Comparison of ENCODE assay signal across 7 mouse cellular contexts in the genomic region with DNA sequence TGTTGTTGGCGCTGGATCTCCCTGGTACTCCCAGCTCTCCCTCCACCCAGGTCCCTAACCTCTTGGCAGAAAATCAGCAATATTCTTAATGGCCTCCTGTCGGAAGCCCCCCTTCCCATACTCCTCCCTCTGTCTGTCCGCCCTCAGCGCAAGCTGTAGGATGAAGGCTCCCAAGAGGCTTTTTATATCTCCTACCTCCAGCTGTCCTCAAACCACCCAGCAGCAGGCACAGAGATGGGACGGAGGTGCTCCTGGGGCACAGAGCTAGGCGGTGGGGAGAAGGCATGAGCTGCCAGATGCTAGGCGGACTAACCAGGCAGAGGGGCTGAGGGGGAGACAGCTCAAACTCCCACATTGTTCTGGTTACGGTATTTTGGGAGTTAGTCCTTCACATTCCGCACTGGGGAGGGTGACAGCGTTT. TPM values are rescaled to one million over a fixed set of nuclear protein-coding genes. Genes with fewer than 3 reads are reported as not detected.
A peak's percentile ranks its signal among the peaks of the same experiment; 100 is the strongest.
DNase-seq lines count a peak whose midpoint lies in the region; ATAC-seq and TF ChIP-seq lines count a peak whose summit lies in the region.

No protein-coding gene starts in this region.

- H3K4me3 ChIP-seq in lung, adult 2 months (replicated peaks; ENCODE audit: extremely low read depth, low read depth, low read length): peak overlapping the region; percentile 61
- H3K4me3 ChIP-seq in hindbrain, embryonic 10.5 days: peak overlapping the region; percentile 9; the same call in 1 of the 2 replicates
- H3K4me3 ChIP-seq in liver, embryonic 13.5 days (replicated peaks): no peak overlapping the region
- H3K4me3 ChIP-seq in stomach, embryonic 15.5 days (replicated peaks): no peak overlapping the region

- no peak for ATAC-seq in liver, embryonic 13.5 days (ENCODE audit: low read depth)
- no peak for ATAC-seq in stomach, embryonic 15.5 days (ENCODE audit: insufficient read depth, low FRiP score, low read depth)
- ATAC-seq in activated CD4-positive, CD25-positive, alpha-beta regulatory T cell, adult 4 months: no peak
- ATAC-seq in cerebellum, adult (ENCODE audit: insufficient number of reproducible peaks, low FRiP score, low TSS enrichment): no peak

- H3K4me1 ChIP-seq in lung, adult 2 months (ENCODE audit: control insufficient read depth, insufficient read depth, low read length): peaks cover 26% of the 10 kb centered on the region
- peaks cover 89% of the 10 kb centered on the region for H3K4me1 ChIP-seq in hindbrain, embryonic 10.5 days (replicated peaks)
- peaks cover 87% of the 10 kb centered on the region for H3K4me1 ChIP-seq in liver, embryonic 13.5 days (replicated peaks)
- peaks cover 73% of the 10 kb centered on the region for H3K4me1 ChIP-seq in stomach, embryonic 15.5 days

- no peaks in the 10 kb centered on the region for H3K27me3 ChIP-seq in hindbrain, embryonic 10.5 days (ENCODE audit: insufficient read depth, poor library complexity, severe bottlenecking)
- peaks cover 48% of the 10 kb centered on the region for H3K27me3 ChIP-seq in liver, embryonic 13.5 days
- H3K27me3 ChIP-seq in stomach, embryonic 15.5 days (replicated peaks): no peaks in the 10 kb centered on the region

- no peak for TF ChIP-seq POLR2A in lung, adult 2 months (IDR thresholded peaks at IDR 0.05; ENCODE audit: borderline replicate concordance, extremely low read depth, low read depth, low read length)

- 57% methylated on average over 10 of the region's 10 CpGs for WGBS in lung, adult 2 months
- WGBS in hindbrain, embryonic 10.5 days: 71% methylated on average over 10 of the region's 10 CpGs
- WGBS in liver, embryonic 13.5 days (ENCODE audit: insufficient replicate concordance): 50% methylated on average over 10 of the region's 10 CpGs
- 45% methylated on average over 10 of the region's 10 CpGs for WGBS in stomach, embryonic 15.5 days

- no peaks in the 10 kb centered on the region for H3K36me3 ChIP-seq in hindbrain, embryonic 10.5 days
- H3K36me3 ChIP-seq in liver, embryonic 13.5 days: no peaks in the 10 kb centered on the region
- H3K36me3 ChIP-seq in stomach, embryonic 15.5 days: no peaks in the 10 kb centered on the region

- TF ChIP-seq CTCF in lung, adult 2 months (IDR thresholded peaks at IDR 0.05; ENCODE audit: insufficient read depth, low read length): no peak

- no peak overlapping the region for H3K9ac ChIP-seq in liver, embryonic 13.5 days
- H3K9ac ChIP-seq in stomach, embryonic 15.5 days: no peak overlapping the region

- peak overlapping the region; percentile 46 for H3K27ac ChIP-seq in hindbrain, embryonic 10.5 days
- H3K27ac ChIP-seq in liver, embryonic 13.5 days: no peak overlapping the region
- H3K27ac ChIP-seq in stomach, embryonic 15.5 days: no peak overlapping the region

- no peaks in the 10 kb centered on the region for H3K9me3 ChIP-seq in hindbrain, embryonic 10.5 days
- no peaks in the 10 kb centered on the region for H3K9me3 ChIP-seq in liver, embryonic 13.5 days (replicated peaks)
- H3K9me3 ChIP-seq in stomach, embryonic 15.5 days: no peaks in the 10 kb centered on the region

- DNase-seq in lung, adult 2 months: no peak
- no peak for DNase-seq in lung, postnatal 25 days (ENCODE audit: low spot score)
- DNase-seq in hindbrain, embryonic 10.5 days (ENCODE audit: low spot score): no peak
- DNase-seq in liver, embryonic 13.5 days: no peak

- H3K4me2 ChIP-seq in liver, embryonic 13.5 days: peak overlapping the region; percentile 10
- H3K4me2 ChIP-seq in stomach, embryonic 15.5 days: peak overlapping the region; percentile 40

RNA-seq across cellular contexts. Expression of a gene that starts 3.2 kb away (rescaled TPM):
- polyA plus RNA-seq in lung, adult 2 months (2012; rRNA removed): 111 and 113 TPM in 2 replicates
- polyA plus RNA-seq in hindbrain, embryonic 10.5 days (2016; fragmentation: Nextera tagmentation; extraction: Ambion mirVana): 33.7 and 37.6 TPM in 2 replicates
- 12.3 and 14.2 TPM in 2 replicates for polyA plus RNA-seq in liver, embryonic 13.5 days (2015; fragmentation: Nextera tagmentation; extraction: Ambion mirVana)
- polyA plus RNA-seq in stomach, embryonic 15.5 days (2015; fragmentation: Nextera tagmentation; extraction: Ambion mirVana): 52.0 and 53.5 TPM in 2 replicates
- polyA plus RNA-seq in activated CD4-positive, CD25-positive, alpha-beta regulatory T cell, adult 4 months (2017; shearing (Covaris generic)): 10 to 100 TPM; 17.2 to 18.6 TPM

Comparison
In these comparisons a context has a peak if more than half of its experiments do, and no peak if none do; other contexts are left out.
1. H3K4me3 ChIP-seq: peak in lung, adult 2 months (single experiment) and hindbrain, embryonic 10.5 days (single experiment); none in liver, embryonic 13.5 days (single experiment) and stomach, embryonic 15.5 days (single experiment).